Mouse (Mus musculus) liver, adult 2 months (tissue): Measurements from ENCODE around the gene Gm17662.

Experiments
- CTCF ChIP-seq: fragments of 200-500 bp; IDR thresholded peaks from 2 replicates; pipeline ENCODE4 v1.5.1; 2011; ENCODE audit warnings: low read depth, low read length, control low read depth
- POLR2A ChIP-seq: fragments of 200-500 bp; IDR thresholded peaks from 2 replicates; pipeline ENCODE4 v1.6.1; 2011; ENCODE audit warnings: low read length, control low read depth; ENCODE audit not compliant: insufficient read depth; ENCODE audit errors: extremely low read depth

GRCm38 (mm10) chr4:104835096-104835495 is 22.0 kb upstream of the Gm17662 start:
- TF ChIP-seq POLR2A, result no peak
- TF ChIP-seq CTCF, result no peak
